In genomic region chr5:123438381-123438780, GRCm38 (mm10) we compare ENCODE assay signal across 20 mouse cellular contexts. TPM values are rescaled to one million over a fixed set of nuclear protein-coding genes. Genes with fewer than 3 reads are reported as not detected.
"Had no signal": no experiment of that assay in that cellular context is flagged by ENCODE, and none has a peak within 500 bp of the region (broad histone marks: within the 10 kb centered on the region; RNA-seq: fewer than 3 reads in every experiment).

No protein-coding gene starts in this region.

- H3K4me3 ChIP-seq: liver, embryonic 13.5 days; liver, embryonic 15.5 days; lung, embryonic 15.5 days; megakaryocyte, embryonic 14.5 days; midbrain, embryonic 13.5 days; midbrain, embryonic 15.5 days; neural tube, embryonic 12.5 days; stomach, embryonic 15.5 days had no signal

- DNase-seq: liver, embryonic 13.5 days; liver, postnatal 0 days; right cerebral cortex, postnatal 14 days; thymus, adult 2 months; thymus, postnatal 25 days; thymus, postnatal 4 days had no signal

- H3K9ac ChIP-seq: liver, embryonic 13.5 days; liver, embryonic 15.5 days; liver, postnatal 0 days; lung, embryonic 15.5 days; midbrain, embryonic 13.5 days; midbrain, embryonic 15.5 days; neural tube, embryonic 12.5 days; stomach, embryonic 15.5 days had no signal

- H3K27me3 ChIP-seq: liver, embryonic 13.5 days; liver, embryonic 15.5 days; lung, embryonic 15.5 days; megakaryocyte, embryonic 14.5 days; midbrain, embryonic 13.5 days; midbrain, embryonic 15.5 days; neural tube, embryonic 12.5 days; stomach, embryonic 15.5 days had no signal

- ATAC-seq: liver, postnatal 0 days; midbrain, embryonic 13.5 days; midbrain, embryonic 15.5 days had no signal

- H3K9me3 ChIP-seq: liver, embryonic 13.5 days; liver, embryonic 15.5 days; lung, embryonic 15.5 days; megakaryocyte, embryonic 14.5 days; midbrain, embryonic 13.5 days; midbrain, embryonic 15.5 days; neural tube, embryonic 12.5 days; stomach, embryonic 15.5 days had no signal

- H3K4me2 ChIP-seq: liver, embryonic 13.5 days; liver, embryonic 15.5 days; lung, embryonic 15.5 days; midbrain, embryonic 11.5 days; midbrain, embryonic 13.5 days; midbrain, embryonic 15.5 days; neural tube, embryonic 12.5 days; stomach, embryonic 15.5 days had no signal

- H3K27ac ChIP-seq: liver, embryonic 13.5 days; liver, embryonic 15.5 days; lung, embryonic 15.5 days; macrophage; midbrain, embryonic 13.5 days; midbrain, embryonic 15.5 days; neural tube, embryonic 12.5 days; stomach, embryonic 15.5 days; stomach, postnatal 0 days had no signal

RNA-seq across cellular contexts. Expression of gene Lrrc43, which starts 50.7 kb away (rescaled TPM):
- polyA plus RNA-seq: liver, embryonic 13.5 days; liver, embryonic 15.5 days; liver, postnatal 0 days; macrophage; midbrain, embryonic 11.5 days; neural tube, embryonic 12.5 days; spleen, adult 2 months; stomach, postnatal 0 days; urinary bladder, adult 2 months had no signal

RNA-seq across cellular contexts. Expression of gene Il31, which starts 50.9 kb away (rescaled TPM):
- polyA plus RNA-seq: liver, embryonic 13.5 days; liver, postnatal 0 days; lung, embryonic 15.5 days; macrophage; midbrain, embryonic 11.5 days; midbrain, embryonic 13.5 days; midbrain, embryonic 15.5 days; midbrain, postnatal 0 days; neural tube, embryonic 12.5 days; neural tube, embryonic 14.5 days; spleen, adult 2 months; stomach, embryonic 15.5 days; stomach, postnatal 0 days; thymus, adult 2 months; urinary bladder, adult 2 months had no signal
